Mouse (Mus musculus) limb, embryonic 11.5 days (tissue): ENCODE results near the gene Nr3c2. TPM values are rescaled to one million over a fixed set of nuclear protein-coding genes. Genes with fewer than 3 reads are reported as not detected.

ENCODE experiments used
- ATAC-seq: fragments of 200-750 bp; cut with Nextera tagmentation; 2 replicates; pipeline ENCODE4 v1.8.0; 2017; ENCODE audit warnings: low read depth; ENCODE audit not compliant: insufficient number of reproducible peaks, low FRiP score, low TSS enrichment
- DNase-seq: peaks from one replicate; pipeline ENCODE4 v3.0.0-alpha.2; 2015; ENCODE audit warnings: low spot score
- H3K27ac ChIP-seq: fragments of 300-500 bp; sonication (generic); replicated peaks from 2 replicates; pipeline ENCODE4 v1.5.1; 2014; ENCODE audit warnings: low read depth, mild to moderate bottlenecking, low read length
- H3K27me3 ChIP-seq: fragments of 300-500 bp; sonication (generic); 2 replicates; pipeline ENCODE4 v1.6.1; 2014; ENCODE audit warnings: mild to moderate bottlenecking, low read length, mixed read lengths; ENCODE audit not compliant: control insufficient read depth, insufficient read depth
- H3K36me3 ChIP-seq: fragments of 300-500 bp; sonication (generic); 2 replicates; pipeline ENCODE4 v1.6.1; 2014; ENCODE audit warnings: mild to moderate bottlenecking, low read length, moderate library complexity, mixed read lengths; ENCODE audit not compliant: control insufficient read depth, insufficient read depth
- H3K4me1 ChIP-seq: fragments of 300-500 bp; sonication (generic); 2 replicates; pipeline ENCODE4 v1.6.1; 2014; ENCODE audit warnings: low read length, mixed read lengths; ENCODE audit not compliant: control insufficient read depth, insufficient read depth
- H3K4me2 ChIP-seq: fragments of 300-500 bp; sonication (generic); 2 replicates; pipeline ENCODE4 v1.6.1; 2014; ENCODE audit warnings: low read depth, mild to moderate bottlenecking, moderate library complexity; ENCODE audit not compliant: severe bottlenecking
- H3K4me3 ChIP-seq: fragments of 300-500 bp; sonication (generic); 2 replicates; pipeline ENCODE4 v1.5.1; 2014; ENCODE audit warnings: low read depth, low read length
- H3K9ac ChIP-seq: fragments of 300-500 bp; sonication (generic); 2 replicates; pipeline ENCODE4 v1.6.1; 2014; ENCODE audit warnings: mild to moderate bottlenecking, low read length
- H3K9me3 ChIP-seq: fragments of 300-500 bp; sonication (generic); 2 replicates; pipeline ENCODE4 v1.6.1; 2016; ENCODE audit warnings: low read length; ENCODE audit not compliant: control insufficient read depth
- WGBS: fragments of 180-500 bp; shearing (Covaris S2); extraction: QIAGEN DNeasy Blood & Tissue Kit; methylation state at CpG from one replicate; pipeline ENCODE4 v1.1.7; 2014; 5-methylcytosine and 5-hydroxymethylcytosine counted together
- polyA plus RNA-seq: library from polyadenylated mRNA; unstranded; fragments of >200 nt; fragmentation: Nextera tagmentation; extraction: Ambion mirVana; gene quantifications from 2 replicates; pipeline ENCODE4 v1.2.1, GENCODE M21; 2014

Gene Nr3c2
- polyA plus RNA-seq, 1 experiment from 2014 or later, result 0.37 TPM

- Histone ChIP-seq H3K9me3 (no peaks in the 10 kb centered on the region), H3K4me1 (no peaks in the 10 kb centered on the region), H3K36me3 (no peaks in the 10 kb centered on the region), H3K4me2 (no peak overlapping the region), H3K4me3 (no peak overlapping the region), H3K9ac (no peak overlapping the region), H3K27me3 (no peaks in the 10 kb centered on the region), H3K27ac (no peak overlapping the region)
- WGBS, result 95% methylated on average over 3 of the region's 3 CpGs
- no peak for ATAC-seq
- no peak for DNase-seq
These were observed 156.3 kb downstream of the Nr3c2 start for GRCm38 (mm10) chr8:77055492-77056021.

- H3K9me3 ChIP-seq, result no peaks in the 10 kb centered on the region
- no peak overlapping the region for H3K4me3 ChIP-seq
- no peaks in the 10 kb centered on the region for H3K36me3 ChIP-seq
- no peak overlapping the region for H3K4me2 ChIP-seq
- 91% methylated on average over 6 of the region's 6 CpGs for WGBS
- no peak overlapping the region for H3K27ac ChIP-seq
- DNase-seq (no peak), ATAC-seq (no peak)
- H3K9ac ChIP-seq, result no peak overlapping the region
- H3K27me3 ChIP-seq, result no peaks in the 10 kb centered on the region
- H3K4me1 ChIP-seq, result no peaks in the 10 kb centered on the region
These were observed 157.6 kb downstream of the Nr3c2 start for GRCm38 (mm10) chr8:77056853-77057252.

GRCm38 (mm10) chr8:77082687-77083086 lies 183.4 kb downstream of the Nr3c2 start:
- Histone ChIP-seq H3K36me3 (no peaks in the 10 kb centered on the region), H3K27ac (no peak overlapping the region), H3K4me3 (no peak overlapping the region), H3K9me3 (no peaks in the 10 kb centered on the region), H3K27me3 (no peaks in the 10 kb centered on the region), H3K4me1 (no peaks in the 10 kb centered on the region), H3K4me2 (no peak overlapping the region), H3K9ac (no peak overlapping the region)
- DNase-seq (no peak), ATAC-seq (no peak)
- 88% methylated on average over 4 of the region's 4 CpGs for WGBS

- ATAC-seq (no peak), DNase-seq (no peak)
- Histone ChIP-seq H3K9ac (no peak overlapping the region), H3K9me3 (no peaks in the 10 kb centered on the region), H3K4me1 (no peaks in the 10 kb centered on the region), H3K36me3 (no peaks in the 10 kb centered on the region), H3K27ac (no peak overlapping the region), H3K4me2 (no peak overlapping the region), H3K27me3 (no peaks in the 10 kb centered on the region), H3K4me3 (no peak overlapping the region)
- 84% methylated on average over 8 of the region's 8 CpGs for WGBS
These were observed 186.8 kb downstream of the Nr3c2 start for GRCm38 (mm10) chr8:77086036-77086435.

GRCm38 (mm10) chr8:77096721-77097120 lies 197.5 kb downstream of the Nr3c2 start:
- no peaks in the 10 kb centered on the region for H3K4me1 ChIP-seq
- H3K36me3 ChIP-seq, result no peaks in the 10 kb centered on the region
- no peak overlapping the region for H3K9ac ChIP-seq
- H3K4me3 ChIP-seq, result no peak overlapping the region
- no peaks in the 10 kb centered on the region for H3K9me3 ChIP-seq
- no peaks in the 10 kb centered on the region for H3K27me3 ChIP-seq
- DNase-seq, result no peak
- H3K27ac ChIP-seq, result no peak overlapping the region
- H3K4me2 ChIP-seq, result no peak overlapping the region
- WGBS, result 41% methylated on average over 4 of the region's 4 CpGs
- no peak for ATAC-seq

- DNase-seq, result no peak
- Histone ChIP-seq H3K9ac (no peak overlapping the region), H3K36me3 (no peaks in the 10 kb centered on the region), H3K27me3 (no peaks in the 10 kb centered on the region), H3K4me2 (no peak overlapping the region), H3K4me1 (no peaks in the 10 kb centered on the region), H3K4me3 (no peak overlapping the region), H3K27ac (no peak overlapping the region), H3K9me3 (no peaks in the 10 kb centered on the region)
- WGBS, result 85% methylated on average over 10 of the region's 10 CpGs
- no peak for ATAC-seq
These were observed 198.9 kb downstream of the Nr3c2 start for GRCm38 (mm10) chr8:77098101-77098500.

- Histone ChIP-seq H3K9ac (no peak overlapping the region), H3K9me3 (no peaks in the 10 kb centered on the region), H3K4me3 (no peak overlapping the region), H3K27me3 (no peaks in the 10 kb centered on the region), H3K4me2 (no peak overlapping the region), H3K36me3 (no peaks in the 10 kb centered on the region), H3K27ac (no peak overlapping the region), H3K4me1 (no peaks in the 10 kb centered on the region)
- no peak for ATAC-seq
- DNase-seq, result no peak
- 90% methylated on average over 2 of the region's 2 CpGs for WGBS
These were observed 201.1 kb downstream of the Nr3c2 start for GRCm38 (mm10) chr8:77100370-77100769.

GRCm38 (mm10) chr8:77102879-77103278 lies 203.6 kb downstream of the Nr3c2 start:
- DNase-seq (no peak), ATAC-seq (no peak)
- Histone ChIP-seq H3K27me3 (no peaks in the 10 kb centered on the region), H3K4me2 (no peak overlapping the region), H3K4me1 (no peaks in the 10 kb centered on the region), H3K9me3 (no peaks in the 10 kb centered on the region), H3K9ac (no peak overlapping the region), H3K4me3 (no peak overlapping the region), H3K36me3 (no peaks in the 10 kb centered on the region), H3K27ac (no peak overlapping the region)
- WGBS, result 94% methylated on average over 7 of the region's 7 CpGs

GRCm38 (mm10) chr8:77112719-77113118 lies 213.5 kb downstream of the Nr3c2 start:
- ATAC-seq (no peak), DNase-seq (no peak)
- Histone ChIP-seq H3K27me3 (no peaks in the 10 kb centered on the region), H3K9ac (no peak overlapping the region), H3K9me3 (no peaks in the 10 kb centered on the region), H3K4me1 (no peaks in the 10 kb centered on the region), H3K27ac (no peak overlapping the region), H3K4me2 (no peak overlapping the region), H3K36me3 (no peaks in the 10 kb centered on the region), H3K4me3 (no peak overlapping the region)
- 88% methylated on average over 2 of the region's 2 CpGs for WGBS
